Mouse (Mus musculus) liver, postnatal 0 days (tissue): Measurements from ENCODE around the gene Dda1. TPM values are rescaled to one million over a fixed set of nuclear protein-coding genes. Genes with fewer than 3 reads are reported as not detected.
"Not testable (repeated sequence)": the region's sequence is repeated elsewhere in the genome, so short reads cannot be mapped to it uniquely, and the experiment has no call there.

Source experiments
- ATAC-seq: fragments of 200-750 bp; cut with Nextera tagmentation; 2 replicates; pipeline ENCODE4 v1.8.0; 2017; ENCODE audit warnings: mild to moderate bottlenecking, moderate library complexity
- DNase-seq: peaks from one replicate; pipeline ENCODE4 v3.0.0-alpha.2; 2016
- H3K27ac ChIP-seq: fragments of 300-500 bp; sonication (generic); 2 replicates; pipeline ENCODE4 v1.5.1; 2014; ENCODE audit warnings: antibody characterized with exemption, moderate library complexity, mild to moderate bottlenecking, low read depth
- H3K27me3 ChIP-seq: fragments of 300-500 bp; sonication (generic); 2 replicates; pipeline ENCODE4 v1.6.1; 2014; ENCODE audit warnings: low read length, control low read depth, mixed read lengths; ENCODE audit not compliant: insufficient read depth
- H3K36me3 ChIP-seq: fragments of 300-500 bp; sonication (generic); replicated peaks from 2 replicates; pipeline ENCODE4 v1.6.1; 2014; ENCODE audit warnings: mild to moderate bottlenecking, control low read depth, low read length, moderate library complexity, mixed read lengths; ENCODE audit not compliant: insufficient read depth
- H3K4me1 ChIP-seq: fragments of 300-500 bp; sonication (generic); 2 replicates; pipeline ENCODE4 v1.6.1; 2014; ENCODE audit warnings: antibody characterized with exemption, mild to moderate bottlenecking, control low read depth; ENCODE audit not compliant: insufficient read depth
- H3K4me2 ChIP-seq: fragments of 300-500 bp; sonication (generic); 2 replicates; pipeline ENCODE4 v1.6.1; 2014; ENCODE audit warnings: low read depth, mild to moderate bottlenecking, low read length, moderate library complexity, mixed read lengths
- H3K4me3 ChIP-seq: fragments of 300-500 bp; sonication (generic); 2 replicates; pipeline ENCODE4 v1.5.1; 2014; ENCODE audit warnings: low read depth, low read length
- H3K9ac ChIP-seq: fragments of 300-500 bp; sonication (generic); replicated peaks from 2 replicates; pipeline ENCODE4 v1.6.1; 2014; ENCODE audit warnings: mild to moderate bottlenecking, moderate library complexity
- H3K9me3 ChIP-seq: fragments of 300-500 bp; sonication (generic); 2 replicates; pipeline ENCODE4 v1.6.1; 2016; ENCODE audit warnings: mild to moderate bottlenecking, control low read depth, low read length, mixed read lengths
- CTCF ChIP-seq: sonication (generic); IDR thresholded peaks from 2 replicates; pipeline ENCODE4 v1.5.1; 2016; ENCODE audit warnings: antibody characterized with exemption, low read depth
- EP300 ChIP-seq: IDR thresholded peaks from 2 replicates; pipeline ENCODE4 v1.6.1; 2016; ENCODE audit warnings: antibody characterized with exemption, low read depth, mild to moderate bottlenecking
- WGBS: fragments of 180-500 bp; shearing (Covaris S2); extraction: QIAGEN DNeasy Blood & Tissue Kit; methylation state at CpG from one replicate; pipeline ENCODE4 v1.1.7; 2014; ENCODE audit not compliant: insufficient replicate concordance; 5-methylcytosine and 5-hydroxymethylcytosine counted together
- polyA plus RNA-seq: library from polyadenylated mRNA; unstranded; fragments of >200 nt; fragmentation: Nextera tagmentation; extraction: Ambion mirVana; gene quantifications from 2 replicates; pipeline ENCODE4 v1.2.1, GENCODE M21; 2015

Gene Dda1
- polyA plus RNA-seq, 1 experiment from 2014 or later = 31.0 TPM

GRCm38 (mm10) chr8:71516786-71517185 is 47.8 kb downstream of the Dda1 start:
- DNase-seq = no peak
- no peak for ATAC-seq
- TF ChIP-seq EP300 (no peak), CTCF (no peak)
- Histone ChIP-seq H3K9me3 (no peaks in the 10 kb centered on the region), H3K4me3 (no peak overlapping the region), H3K4me2 (no peak overlapping the region), H3K36me3 (no peaks in the 10 kb centered on the region), H3K9ac (no peak overlapping the region), H3K27ac (no peak overlapping the region), H3K27me3 (no peaks in the 10 kb centered on the region), H3K4me1 (no peaks in the 10 kb centered on the region)
- 37% methylated on average over 6 of the region's 6 CpGs for WGBS

DNA sequence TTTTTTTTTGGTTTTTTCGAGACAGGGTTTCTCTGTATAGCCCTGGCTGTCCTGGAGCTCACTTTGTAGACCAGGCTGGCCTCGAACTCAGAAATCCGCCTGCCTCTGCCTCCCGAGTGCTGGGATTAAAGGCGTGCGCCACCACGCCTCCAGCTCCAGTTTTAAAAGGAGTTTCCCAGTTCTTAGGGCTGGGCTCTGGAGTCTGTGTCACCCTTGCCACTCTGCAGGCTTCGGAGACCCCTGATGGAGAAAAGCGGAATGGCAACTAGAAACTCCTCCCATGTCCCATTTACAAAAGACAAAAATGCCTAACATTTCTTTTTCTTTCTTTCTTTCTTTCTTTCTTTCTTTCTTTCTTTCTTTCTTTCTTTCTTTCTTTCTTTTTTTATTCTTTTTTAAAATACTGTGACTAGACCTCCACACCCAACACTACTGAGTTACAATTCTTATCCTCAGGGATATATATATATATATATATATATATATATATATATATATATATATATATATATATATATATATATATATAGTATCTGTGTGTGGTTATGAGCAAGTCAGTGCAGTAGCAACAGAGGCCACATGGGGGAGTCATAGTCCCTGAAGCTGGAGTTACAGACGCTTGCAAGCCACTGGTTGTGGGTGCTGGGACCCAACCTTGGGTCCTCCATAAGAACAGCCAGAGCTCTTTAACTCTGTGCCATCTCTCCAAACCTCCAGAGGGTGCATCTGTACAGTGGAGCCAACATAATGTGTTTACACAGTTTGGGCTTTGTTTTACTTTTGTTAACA is 50.2 kb downstream of the Dda1 start:
- peak; percentile 72 for DNase-seq
- 31% methylated on average over 9 of the region's 10 CpGs for WGBS
- H3K36me3 ChIP-seq, H3K4me1 ChIP-seq, H3K4me3 ChIP-seq, H3K27ac ChIP-seq, H3K9me3 ChIP-seq, H3K4me2 ChIP-seq, ATAC-seq, H3K27me3 ChIP-seq, H3K9ac ChIP-seq: not testable (repeated sequence)
- TF ChIP-seq CTCF = peak; percentile 70

- H3K9ac ChIP-seq = no peak overlapping the region
Observed at GRCm38 (mm10) chr8:71521634-71522033, 52.6 kb downstream of the Dda1 start.

GRCm38 (mm10) chr8:71525226-71526050 is 56.4 kb downstream of the Dda1 start, which contains the start of gene Ccdc194:
Ccdc194 (minus strand) TSS chr8:71525711.
- TF ChIP-seq EP300 (no peak), CTCF (no peak)
- no peak for DNase-seq
- H3K9me3 ChIP-seq = no peaks in the 10 kb centered on the region
- ATAC-seq = no peak
- no peak within 1 kb of the TSS for H3K4me3 ChIP-seq
- peaks cover 11% of the 10 kb centered on the region for H3K27me3 ChIP-seq
- peak within 1 kb of the TSS; percentile 84 for H3K27ac ChIP-seq
- WGBS = 36% methylated on average over 43 of the region's 46 CpGs
- no peaks in the 10 kb centered on the region for H3K36me3 ChIP-seq
- no peak within 1 kb of the TSS for H3K4me2 ChIP-seq
- no peak within 1 kb of the TSS for H3K9ac ChIP-seq
- peaks cover 3% of the 10 kb centered on the region; the same call in 1 of the 2 replicates for H3K4me1 ChIP-seq

More at GRCm38 (mm10) chr8:71521634-71522033, 52.6 kb downstream of the Dda1 start:
- peak; percentile 95 for DNase-seq
- H3K9me3 ChIP-seq = no peaks in the 10 kb centered on the region
- ATAC-seq = peak; percentile 89
- no peak overlapping the region for H3K4me3 ChIP-seq
- no peak overlapping the region for H3K27ac ChIP-seq
- WGBS = 2% methylated on average over 17 of the region's 17 CpGs
- H3K4me1 ChIP-seq = no peaks in the 10 kb centered on the region
- H3K4me2 ChIP-seq = no peak overlapping the region
- H3K36me3 ChIP-seq = no peaks in the 10 kb centered on the region
- TF ChIP-seq EP300 (no peak), CTCF (peak; percentile 96)
- peaks cover 11% of the 10 kb centered on the region for H3K27me3 ChIP-seq

Other genes starting within 250 kb of the Dda1 start
- 3.8 and 5.1 TPM in 2 replicates for gene Myo9b, start 196.5 kb upstream of the Dda1 start, polyA plus RNA-seq
- gene Haus8, start 196.3 kb upstream of the Dda1 start, polyA plus RNA-seq = 16.5 and 18.6 TPM in 2 replicates
- 62.8 and 64.6 TPM in 2 replicates for gene Use1, start 102.4 kb upstream of the Dda1 start, polyA plus RNA-seq
- 5.3 and 5.9 TPM in 2 replicates for gene Ocel1, start 97.9 kb upstream of the Dda1 start, polyA plus RNA-seq
- gene Nr2f6, start 87.2 kb upstream of the Dda1 start, polyA plus RNA-seq = 38.0 and 46.6 TPM in 2 replicates
- 4.6 and 5.6 TPM in 2 replicates for gene Ushbp1, start 73.4 kb upstream of the Dda1 start, polyA plus RNA-seq
- gene Babam1, start 72.3 kb upstream of the Dda1 start, polyA plus RNA-seq = 40.0 and 40.7 TPM in 2 replicates
- 11.4 and 11.9 TPM in 2 replicates for gene Ankle1, start 63.2 kb upstream of the Dda1 start, polyA plus RNA-seq
- gene Abhd8, start 5.5 kb upstream of the Dda1 start, polyA plus RNA-seq = 4.5 and 5.0 TPM in 2 replicates
- 119 and 120 TPM in 2 replicates for gene Mrpl34, start 4.2 kb upstream of the Dda1 start, polyA plus RNA-seq
- gene Ano8, start 16.8 kb downstream of the Dda1 start, polyA plus RNA-seq = 0.14 and 0.27 TPM in 2 replicates
- gene Gtpbp3, start 18.9 kb downstream of the Dda1 start, polyA plus RNA-seq = 4.5 and 4.9 TPM in 2 replicates
- 29.1 and 31.1 TPM in 2 replicates for gene Plvap, start 42.6 kb downstream of the Dda1 start, polyA plus RNA-seq
- gene Ccdc194, start 56.5 kb downstream of the Dda1 start, polyA plus RNA-seq = 0.20 TPM in 1 of 2 replicates, not detected in the other
- 57.0 and 62.1 TPM in 2 replicates for gene Bst2, start 68.3 kb downstream of the Dda1 start, polyA plus RNA-seq
- 61.7 and 62.5 TPM in 2 replicates for gene Mvb12a, start 73.7 kb downstream of the Dda1 start, polyA plus RNA-seq
- 0.62 and 0.66 TPM in 2 replicates for gene Tmem221, start 89.7 kb downstream of the Dda1 start, polyA plus RNA-seq
- gene Nxnl1, start 97.4 kb downstream of the Dda1 start, polyA plus RNA-seq = 0.08 TPM in 1 of 2 replicates, not detected in the other
- gene Slc27a1, start 99.7 kb downstream of the Dda1 start, polyA plus RNA-seq = 6.0 and 6.8 TPM in 2 replicates
- 153 and 158 TPM in 2 replicates for gene Pgls, start 123.0 kb downstream of the Dda1 start, polyA plus RNA-seq
- gene Fam129c, start 128.4 kb downstream of the Dda1 start, polyA plus RNA-seq = 9.2 and 11.2 TPM in 2 replicates
- gene Colgalt1, start 141.8 kb downstream of the Dda1 start, polyA plus RNA-seq = 25.0 and 25.7 TPM in 2 replicates
- 0.25 and 0.36 TPM in 2 replicates for gene Unc13a, start 202.6 kb downstream of the Dda1 start, polyA plus RNA-seq
- gene Jak3, start 207.1 kb downstream of the Dda1 start, polyA plus RNA-seq = 4.3 and 4.6 TPM in 2 replicates
- gene Insl3, start 220.0 kb downstream of the Dda1 start, polyA plus RNA-seq = 1.3 and 2.8 TPM in 2 replicates
- gene B3gnt3, start 232.6 kb downstream of the Dda1 start, polyA plus RNA-seq = 3.0 TPM in 2 replicates